Mouse (Mus musculus) B cell, adult 67 days (primary cell): ENCODE measurements around the gene Cdon. TPM values are rescaled to one million over a fixed set of nuclear protein-coding genes. Genes with fewer than 3 reads are reported as not detected.

ENCODE experiments used
- total RNA-seq, 2 experiments: library from RNA; stranded (reverse); gene quantifications; 4 replicates each; pipeline ENCODE4 v1.2.4; 2023

Cdon gene
- 1 to 10 TPM; 7.5 to 9.8 TPM for total RNA-seq

DNA sequence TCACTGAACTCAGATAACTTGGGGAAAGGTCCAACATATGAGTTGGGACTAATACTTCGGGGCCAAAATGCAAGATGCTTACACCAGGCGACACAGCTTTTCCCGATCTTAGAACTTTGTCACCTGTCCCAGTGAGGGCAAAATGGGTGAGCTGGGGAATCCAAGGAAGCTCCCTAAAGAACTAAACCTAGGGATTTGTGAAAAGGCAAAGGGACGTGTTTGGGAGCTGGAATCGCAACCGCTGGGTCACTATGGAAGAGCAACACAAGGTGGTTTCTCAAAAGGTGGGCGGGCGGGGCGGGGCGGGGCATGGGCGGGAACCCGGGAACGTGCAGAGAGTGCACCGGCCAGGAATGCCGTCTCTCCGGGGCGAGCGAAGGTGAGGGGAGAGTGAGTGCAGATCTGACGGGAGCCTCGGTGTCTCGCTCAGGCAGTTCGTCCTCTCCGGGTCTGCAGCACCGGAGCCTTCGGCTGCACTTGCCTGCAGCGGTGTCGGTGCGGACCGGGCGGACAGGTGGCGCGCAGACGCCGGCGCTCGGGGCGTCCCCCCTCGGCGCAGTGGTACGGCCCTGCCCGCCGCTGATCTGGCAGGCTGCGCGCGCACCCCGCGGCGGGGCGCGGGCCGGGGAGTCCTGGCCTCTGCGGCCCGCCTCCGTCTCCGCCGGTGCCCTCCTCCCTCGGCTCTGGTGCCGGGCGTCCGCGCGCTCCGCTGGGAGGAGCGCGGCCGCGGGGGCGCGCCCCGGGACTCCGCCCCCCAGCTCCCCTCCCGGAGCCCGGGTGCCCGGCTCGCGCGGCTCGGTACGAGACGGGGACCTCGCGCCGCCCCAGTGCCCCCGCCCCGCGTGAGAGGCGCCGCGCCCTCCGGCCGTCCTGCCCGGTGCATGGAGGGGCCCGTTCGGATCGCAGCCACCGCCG, at the start of gene Cdon:
Gene Cdon (plus strand): TSS at position 324 of the 915 bp plus-strand sequence.

GRCm38 (mm10) chr9:35518169-35518568, 97.2 kb downstream of the Cdon start, which contains the start of gene Gm1113:
Gm1113 (minus strand) TSS chr9:35518269.

Other genes with a start within 250 kb of the Cdon start
- gene Dcps, start 245.1 kb upstream of the Cdon start, total RNA-seq, result 10 to 100 TPM; 39.3 to 39.5 TPM
- gene Srpr, start 221.0 kb upstream of the Cdon start, total RNA-seq, result 100 to 1,000 TPM; 107 to 112 TPM
- gene Tirap, start 220.8 kb upstream of the Cdon start, total RNA-seq, result 10 to 100 TPM; 13.8 to 18.5 TPM
- 10 to 100 TPM; 41.5 to 44.9 TPM for gene Foxred1, start 210.1 kb upstream of the Cdon start, total RNA-seq
- 10 to 100 TPM; 22.8 to 30.9 TPM for gene Fam118b, start 153.3 kb upstream of the Cdon start, total RNA-seq
- 10 to 100 TPM; 30.7 to 32.1 TPM for gene Rpusd4, start 153.3 kb upstream of the Cdon start, total RNA-seq
- gene Gm1113, start 97.1 kb downstream of the Cdon start, total RNA-seq, result not detected
- gene Ddx25, start 137.4 kb downstream of the Cdon start, total RNA-seq, result 1 to 10 TPM; 2.0 to 2.2 TPM
- 10 to 100 TPM; 28.4 to 31.4 TPM for gene Pus3, start 137.5 kb downstream of the Cdon start, total RNA-seq
- not detected for gene Pate2, start 149.2 kb downstream of the Cdon start, total RNA-seq
- 10 to 100 TPM; 16.7 to 20.9 TPM for gene Hyls1, start 149.3 kb downstream of the Cdon start, total RNA-seq
- not detected for gene Pate4, start 190.8 kb downstream of the Cdon start, total RNA-seq
- gene Pate3, start 227.1 kb downstream of the Cdon start, total RNA-seq, result not detected